Mouse (Mus musculus) layer of hippocampus, postnatal 14 days (tissue): ENCODE results near the gene Serpinb7. TPM values are rescaled to one million over a fixed set of nuclear protein-coding genes. Genes with fewer than 3 reads are reported as not detected.

Source experiments
- DNase-seq, 2 experiments: peaks; one replicate each; pipeline ENCODE4 v3.0.0; 2021 to 2022; ENCODE audit warnings: low spot score in 2 of 2, mixed read lengths in 1 of 2
- long read RNA-seq, 2 experiments: library from polyadenylated mRNA; stranded (forward); transcript quantifications; one replicate each; pipeline ENCODE4 v2.0.0; 2021
- total RNA-seq, 2 experiments: library from RNA; stranded (reverse); gene quantifications; 2 replicates each; pipeline ENCODE4 v1.2.3; 2021

The Serpinb7 gene
- not detected for total RNA-seq
- long read RNA-seq, experiment 1 = 0 reads
- long read RNA-seq, experiment 2 = 0 reads

- no peak for DNase-seq
These were observed at the start of gene Serpinb7 for GRCm38 (mm10) chr1:107399355-107399754. TSS of gene Serpinb7 (plus strand) at chr1:107399655.

GRCm38 (mm10) chr1:107350392-107350791, 49.1 kb upstream of the Serpinb7 start:
- DNase-seq = no peak

GRCm38 (mm10) chr1:107351115-107351514, 48.3 kb upstream of the Serpinb7 start:
- DNase-seq = no peak

GRCm38 (mm10) chr1:107353046-107353445, 46.4 kb upstream of the Serpinb7 start:
- DNase-seq = no peak

GRCm38 (mm10) chr1:107360898-107361297, 38.6 kb upstream of the Serpinb7 start, which contains the start of gene Serpinb11:
TSS of gene Serpinb11 (plus strand) at chr1:107361198.
- DNase-seq = no peak

- no peak for DNase-seq
These were observed 33.5 kb upstream of the Serpinb7 start for GRCm38 (mm10) chr1:107365973-107366372.

- DNase-seq = no peak
These were observed 30.5 kb upstream of the Serpinb7 start for GRCm38 (mm10) chr1:107368944-107369343.

- no peak for DNase-seq
These were observed 22.5 kb upstream of the Serpinb7 start for GRCm38 (mm10) chr1:107376952-107377351.

GRCm38 (mm10) chr1:107378368-107378767, 21.1 kb upstream of the Serpinb7 start:
- no peak for DNase-seq

- no peak for DNase-seq
These were observed 18.0 kb upstream of the Serpinb7 start for GRCm38 (mm10) chr1:107381491-107381890.

GRCm38 (mm10) chr1:107382404-107382803, 17.1 kb upstream of the Serpinb7 start:
- no peak for DNase-seq

- DNase-seq = no peak
These were observed 14.9 kb upstream of the Serpinb7 start for GRCm38 (mm10) chr1:107384532-107384931.

GRCm38 (mm10) chr1:107389753-107390152, 9.7 kb upstream of the Serpinb7 start:
- no peak for DNase-seq

- DNase-seq = no peak
These were observed 2.0 kb upstream of the Serpinb7 start for GRCm38 (mm10) chr1:107397481-107397880.

GRCm38 (mm10) chr1:107402082-107402481, 2.6 kb downstream of the Serpinb7 start:
- no peak for DNase-seq

- DNase-seq = no peak
These were observed 15.2 kb downstream of the Serpinb7 start for GRCm38 (mm10) chr1:107414650-107415049.

- DNase-seq = no peak
These were observed 23.0 kb downstream of the Serpinb7 start for GRCm38 (mm10) chr1:107422487-107422886.

- DNase-seq = no peak
These were observed 31.8 kb downstream of the Serpinb7 start for GRCm38 (mm10) chr1:107431253-107431652.

- no peak for DNase-seq
These were observed 36.1 kb downstream of the Serpinb7 start for GRCm38 (mm10) chr1:107435528-107435927.

GRCm38 (mm10) chr1:107439462-107439861, 40.0 kb downstream of the Serpinb7 start:
- no peak for DNase-seq

- no peak for DNase-seq
These were observed 45.9 kb downstream of the Serpinb7 start for GRCm38 (mm10) chr1:107445352-107445751.

- no peak for DNase-seq
These were observed 47.9 kb downstream of the Serpinb7 start for GRCm38 (mm10) chr1:107447228-107447931.

GRCm38 (mm10) chr1:107479909-107480308, 80.5 kb downstream of the Serpinb7 start:
- no peak for DNase-seq
